8 mouse cellular contexts compared by ENCODE assay signal in genomic region chr10:60279290-60279940, GRCm38 (mm10). TPM values are rescaled to one million over a fixed set of nuclear protein-coding genes. Genes with fewer than 3 reads are reported as not detected.
DNase-seq lines count a peak whose midpoint lies in the region; ATAC-seq lines count a peak whose summit lies in the region.

No protein-coding gene starts in this region.

- H3K36me3 ChIP-seq in forebrain, embryonic 11.5 days (ENCODE audit: control insufficient read depth, insufficient read depth, low read length): no peaks in the 10 kb centered on the region
- 0 out of 2 replicates have a peak, but pooled peaks cover 6% of the 10 kb centered on the region for H3K36me3 ChIP-seq in liver, embryonic 15.5 days (replicated peaks)

- no peak for ATAC-seq in forebrain, embryonic 11.5 days (replicated peaks; ENCODE audit: low FRiP score)
- ATAC-seq in liver, embryonic 15.5 days (ENCODE audit: insufficient read depth): no peak

- no peaks in the 10 kb centered on the region for H3K27me3 ChIP-seq in forebrain, embryonic 11.5 days (ENCODE audit: control insufficient read depth, insufficient read depth, low read length)
- no peaks in the 10 kb centered on the region for H3K27me3 ChIP-seq in liver, embryonic 15.5 days

- intact Hi-C loops in heart, postnatal 36 days (cut with DNase I): no loop called here

- peak overlapping the region; percentile 18; the same call in 1 of the 2 replicates for H3K4me2 ChIP-seq in forebrain, embryonic 11.5 days (ENCODE audit: low read depth, low read length, severe bottlenecking)
- H3K4me2 ChIP-seq in liver, embryonic 15.5 days: peak overlapping the region; percentile 74

- 77% methylated on average over 8 of the region's 8 CpGs for WGBS in forebrain, embryonic 11.5 days
- WGBS in liver, embryonic 15.5 days (ENCODE audit: insufficient replicate concordance): 68% methylated on average over 8 of the region's 8 CpGs

- no peak overlapping the region for H3K4me3 ChIP-seq in forebrain, embryonic 11.5 days (ENCODE audit: low read depth, low read length)
- peak overlapping the region; percentile 69 for H3K4me3 ChIP-seq in liver, embryonic 15.5 days (replicated peaks)

- peak; percentile 92 for DNase-seq in heart, adult 11 months
- no peak for DNase-seq in heart, postnatal 36 days
- DNase-seq in A20 (ENCODE audit: low read depth, low spot score): peak; percentile 23
- no peak for DNase-seq in forebrain, embryonic 11.5 days (ENCODE audit: low spot score)
- DNase-seq in thymus, postnatal 4 days: peak; percentile 64
- no peak for DNase-seq in adrenal gland, postnatal 14 days
- no peak for DNase-seq in embryo, embryonic 9.5 days (ENCODE audit: extremely low spot score)

- H3K27ac ChIP-seq in forebrain, embryonic 11.5 days (ENCODE audit: low read depth, low read length): no peak overlapping the region
- no peak overlapping the region; the same call in 1 of the 2 replicates for H3K27ac ChIP-seq in liver, embryonic 15.5 days (replicated peaks)

- peak overlapping the region; percentile 17; the same call in 1 of the 2 replicates for H3K9ac ChIP-seq in forebrain, embryonic 11.5 days (ENCODE audit: low read length)
- no peak overlapping the region; the same call in 1 of the 2 replicates for H3K9ac ChIP-seq in liver, embryonic 15.5 days

- H3K4me1 ChIP-seq in forebrain, embryonic 11.5 days (replicated peaks; ENCODE audit: control insufficient read depth, insufficient read depth, low read length): peaks cover 9% of the 10 kb centered on the region; the same call in 1 of the 2 replicates
- H3K4me1 ChIP-seq in liver, embryonic 15.5 days (replicated peaks): peaks cover 70% of the 10 kb centered on the region

- no peaks in the 10 kb centered on the region for H3K9me3 ChIP-seq in forebrain, embryonic 11.5 days (ENCODE audit: control insufficient read depth, low read length)
- H3K9me3 ChIP-seq in liver, embryonic 15.5 days (replicated peaks): no peaks in the 10 kb centered on the region

RNA-seq across cellular contexts. Expression of gene Psap, which starts 2.0 kb away (rescaled TPM):
- total RNA-seq in heart, postnatal 36 days (2021): 1,000 to 10,000 TPM; 1,163 to 1,211 TPM
- 63.6 and 74.2 TPM in 2 replicates for polyA plus RNA-seq in forebrain, embryonic 11.5 days (2014; fragmentation: Nextera tagmentation; extraction: Ambion mirVana)
- 73.5 and 76.0 TPM in 2 replicates for polyA plus RNA-seq in liver, embryonic 15.5 days (2015; fragmentation: Nextera tagmentation; extraction: Ambion mirVana)
- total RNA-seq in adrenal gland, postnatal 14 days (2021): 876 and 969 TPM in 2 replicates

Comparison
In these comparisons a context has a peak if more than half of its experiments do, and no peak if none do; other contexts are left out.
1. DNase-seq: peak in heart, adult 11 months (single experiment), A20 (single experiment) and thymus, postnatal 4 days (single experiment); none in heart, postnatal 36 days (0 of 2), forebrain, embryonic 11.5 days (single experiment), adrenal gland, postnatal 14 days (single experiment) and embryo, embryonic 9.5 days (single experiment).